Mouse (Mus musculus): ENCODE results near the gene Apold1. TPM values are rescaled to one million over a fixed set of nuclear protein-coding genes. Genes with fewer than 3 reads are reported as not detected.
A peak's percentile ranks its signal among the peaks of the same experiment; 100 is the strongest.

The Apold1 gene
- total RNA-seq, 2 experiments from 2014 or later = 4.1 to 4.5 TPM

- intact Hi-C loops (cut with DNase I) = no loop called here
These were observed 38.0 kb downstream of the Apold1 start for GRCm38 (mm10) chr6:135019564-135019963.

GRCm38 (mm10) chr6:135021633-135022032 is 40.1 kb downstream of the Apold1 start:
- no peak for DNase-seq (ENCODE audit: low spot score in 2 of 2)
- intact Hi-C loops (cut with DNase I) = no loop called here

More at GRCm38 (mm10) chr6:135019564-135019963, 38.0 kb downstream of the Apold1 start:
- DNase-seq (ENCODE audit: low spot score in 2 of 2) = no peak

- intact Hi-C loops (cut with DNase I) = no loop called here
- DNase-seq (ENCODE audit: low spot score in 2 of 2) = no peak
These were observed 41.9 kb downstream of the Apold1 start for GRCm38 (mm10) chr6:135023379-135023778.

- DNase-seq (ENCODE audit: low spot score in 2 of 2) = no peak
- intact Hi-C loops (cut with DNase I) = no loop called here
These were observed 43.4 kb downstream of the Apold1 start for GRCm38 (mm10) chr6:135024781-135025420.

GRCm38 (mm10) chr6:135026232-135026631 is 44.7 kb downstream of the Apold1 start:
- peak; percentile 30 to 60 for DNase-seq (ENCODE audit: low spot score in 2 of 2)
- intact Hi-C loops (cut with DNase I) = loop anchor here (2.0 kb wide), 1 partner anchor 119 kb away; no protein-coding TSS in a partner anchor

GRCm38 (mm10) chr6:135026755-135027154 is 45.2 kb downstream of the Apold1 start:
- intact Hi-C loops (cut with DNase I) = loop anchor here (2.0 kb wide), 1 partner anchor 118 kb away; no protein-coding TSS in a partner anchor
- no peak for DNase-seq (ENCODE audit: low spot score in 2 of 2)

GRCm38 (mm10) chr6:135029246-135029645 is 47.7 kb downstream of the Apold1 start:
- no peak for DNase-seq (ENCODE audit: low spot score in 2 of 2)
- intact Hi-C loops (cut with DNase I) = no loop called here

Other genes starting within 250 kb of the Apold1 start
- 1 to 10 TPM; 7.6 to 8.2 TPM for gene Dusp16, start 189.1 kb upstream of the Apold1 start, total RNA-seq (2021)
- 10 to 100 TPM; 29.9 to 32.9 TPM for gene Crebl2, start 151.6 kb upstream of the Apold1 start, total RNA-seq (2021)
- 10 to 100 TPM; 25.3 to 27.3 TPM for gene Gpr19, start 83.1 kb upstream of the Apold1 start, total RNA-seq (2021)
- gene Cdkn1b, start 61.3 kb upstream of the Apold1 start, total RNA-seq (2021) = 10 to 100 TPM; 40.3 to 43.2 TPM
- 10 to 100 TPM; 57.1 to 58.3 TPM for gene Ddx47, start 29.9 kb downstream of the Apold1 start, total RNA-seq (2021)
- under 1 TPM; 0.37 to 0.39 TPM for gene Gprc5a, start 83.9 kb downstream of the Apold1 start, total RNA-seq (2021)
- gene Gprc5d, start 136.6 kb downstream of the Apold1 start, total RNA-seq (2021) = not detected
- gene Fam234b, start 216.3 kb downstream of the Apold1 start, total RNA-seq (2021) = 100 to 1,000 TPM; 143 to 147 TPM
- gene Hebp1, start 216.3 kb downstream of the Apold1 start, total RNA-seq (2021) = 10 to 100 TPM; 42.6 to 43.9 TPM

All from left cerebral cortex, postnatal 25 days (tissue).